Comparison of ENCODE assay signal across 30 mouse cellular contexts in the genomic region with DNA sequence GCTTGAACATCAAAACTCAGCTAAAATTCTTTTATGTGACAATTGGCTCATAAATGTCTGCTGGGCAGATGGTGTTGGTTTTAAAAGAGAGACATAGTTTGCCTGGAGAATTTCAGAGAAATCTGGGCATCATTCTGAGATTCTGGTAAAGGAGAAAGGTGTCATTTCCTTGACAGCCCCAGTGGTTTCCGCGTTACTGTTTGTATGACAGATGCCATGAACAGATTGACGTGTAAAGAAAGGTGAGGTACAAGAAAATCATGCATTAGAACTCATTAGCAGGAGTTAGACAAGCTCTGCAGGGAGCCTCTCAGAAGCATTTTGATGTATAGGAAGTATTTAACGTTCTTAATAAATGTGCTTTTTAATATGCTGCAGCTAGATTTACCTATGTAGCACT.
A peak's percentile ranks its signal among the peaks of the same experiment; 100 is the strongest.
DNase-seq lines count a peak whose midpoint lies in the region; ATAC-seq and TF ChIP-seq lines count a peak whose summit lies in the region.
"Had no signal": no experiment of that assay in that cellular context is flagged by ENCODE, and none has a peak within 500 bp of the region (broad histone marks: within the 10 kb centered on the region; RNA-seq: fewer than 3 reads in every experiment).

No protein-coding gene starts in this region.

- H3K4me2 ChIP-seq in forebrain, embryonic 14.5 days (ENCODE audit: low read length), result no peak overlapping the region
- no peak overlapping the region for H3K4me2 ChIP-seq in forebrain, embryonic 12.5 days
- no peak overlapping the region for H3K4me2 ChIP-seq in midbrain, embryonic 14.5 days (ENCODE audit: low read length)
- no peak overlapping the region for H3K4me2 ChIP-seq in midbrain, embryonic 11.5 days
- H3K4me2 ChIP-seq in forebrain, postnatal 0 days (ENCODE audit: low read depth), result no peak overlapping the region
- H3K4me2 ChIP-seq: embryonic facial prominence, embryonic 13.5 days; heart, embryonic 11.5 days; hindbrain, embryonic 12.5 days had no signal

- H3K27me3 ChIP-seq in forebrain, embryonic 14.5 days (replicated peaks; ENCODE audit: control insufficient read depth, insufficient read depth, low read length), result no peaks in the 10 kb centered on the region
- H3K27me3 ChIP-seq in forebrain, embryonic 12.5 days, result no peaks in the 10 kb centered on the region
- H3K27me3 ChIP-seq in midbrain, embryonic 14.5 days (ENCODE audit: control insufficient read depth, insufficient read depth, low read length), result no peaks in the 10 kb centered on the region
- H3K27me3 ChIP-seq in midbrain, embryonic 11.5 days (ENCODE audit: control insufficient read depth, insufficient read depth, low read length), result no peaks in the 10 kb centered on the region
- H3K27me3 ChIP-seq in forebrain, postnatal 0 days (ENCODE audit: insufficient read depth, low read length), result no peaks in the 10 kb centered on the region
- H3K27me3 ChIP-seq: CH12.LX; embryonic facial prominence, embryonic 13.5 days; hindbrain, embryonic 12.5 days; Patski had no signal

- no peaks in the 10 kb centered on the region for H3K4me1 ChIP-seq in forebrain, embryonic 14.5 days (ENCODE audit: control insufficient read depth, insufficient read depth, low read length)
- H3K4me1 ChIP-seq in forebrain, embryonic 12.5 days, result no peaks in the 10 kb centered on the region
- no peaks in the 10 kb centered on the region for H3K4me1 ChIP-seq in midbrain, embryonic 14.5 days (ENCODE audit: control insufficient read depth, insufficient read depth, low read length)
- H3K4me1 ChIP-seq in midbrain, embryonic 11.5 days (ENCODE audit: control insufficient read depth, insufficient read depth, low read length), result no peaks in the 10 kb centered on the region
- H3K4me1 ChIP-seq in forebrain, postnatal 0 days (ENCODE audit: insufficient read depth), result no peaks in the 10 kb centered on the region
- H3K4me1 ChIP-seq: embryonic facial prominence, embryonic 10.5 days; embryonic facial prominence, embryonic 13.5 days; hindbrain, embryonic 12.5 days had no signal

- no peaks in the 10 kb centered on the region for H3K9me3 ChIP-seq in forebrain, embryonic 14.5 days (replicated peaks; ENCODE audit: control insufficient read depth, low read length)
- H3K9me3 ChIP-seq in forebrain, embryonic 12.5 days, result no peaks in the 10 kb centered on the region
- no peaks in the 10 kb centered on the region for H3K9me3 ChIP-seq in midbrain, embryonic 14.5 days (ENCODE audit: control insufficient read depth, low read length)
- no peaks in the 10 kb centered on the region; the same call in 1 of the 2 replicates for H3K9me3 ChIP-seq in midbrain, embryonic 11.5 days (ENCODE audit: control insufficient read depth, low read length)
- no peaks in the 10 kb centered on the region for H3K9me3 ChIP-seq in forebrain, postnatal 0 days (ENCODE audit: low read length)
- H3K9me3 ChIP-seq: embryonic facial prominence, embryonic 10.5 days; embryonic facial prominence, embryonic 13.5 days; G1E; hindbrain, embryonic 12.5 days had no signal

- peak; percentile 50; the same call in 1 of the 2 replicates for ATAC-seq in forebrain, embryonic 14.5 days
- ATAC-seq in forebrain, embryonic 12.5 days (ENCODE audit: low FRiP score), result no peak
- no peak for ATAC-seq in midbrain, embryonic 14.5 days (ENCODE audit: low FRiP score, low TSS enrichment)
- no peak for ATAC-seq in midbrain, embryonic 11.5 days (ENCODE audit: low FRiP score)
- no peak; the same call in 1 of the 2 replicates for ATAC-seq in forebrain, postnatal 0 days
- ATAC-seq: hindbrain, embryonic 16.5 days; intestine, postnatal 0 days; Patski had no signal

- H3K4me3 ChIP-seq in forebrain, embryonic 14.5 days (ENCODE audit: low read depth, low read length), result no peak overlapping the region
- no peak overlapping the region for H3K4me3 ChIP-seq in forebrain, embryonic 12.5 days (replicated peaks)
- no peak overlapping the region for H3K4me3 ChIP-seq in midbrain, embryonic 14.5 days (replicated peaks; ENCODE audit: low read depth, low read length)
- no peak overlapping the region for H3K4me3 ChIP-seq in midbrain, embryonic 11.5 days (ENCODE audit: low read depth, low read length)
- H3K4me3 ChIP-seq in forebrain, postnatal 0 days (ENCODE audit: low read depth, low read length), result no peak overlapping the region
- H3K4me3 ChIP-seq: embryonic facial prominence, embryonic 10.5 days; embryonic facial prominence, embryonic 13.5 days; erythroblast, embryonic 14.5 days; gastrocnemius, adult 2 months; hindbrain, embryonic 12.5 days had no signal

- no peak overlapping the region for H3K27ac ChIP-seq in forebrain, embryonic 14.5 days (ENCODE audit: low read depth, low read length)
- H3K27ac ChIP-seq in forebrain, embryonic 12.5 days, result no peak overlapping the region
- no peak overlapping the region for H3K27ac ChIP-seq in midbrain, embryonic 14.5 days (replicated peaks; ENCODE audit: low read depth, low read length)
- H3K27ac ChIP-seq in midbrain, embryonic 11.5 days (ENCODE audit: low read depth, low read length), result no peak overlapping the region
- H3K27ac ChIP-seq in forebrain, postnatal 0 days (ENCODE audit: low read depth, low read length), result no peak overlapping the region
- H3K27ac ChIP-seq: embryonic facial prominence, embryonic 10.5 days; embryonic facial prominence, embryonic 13.5 days; gastrocnemius, adult 2 months; hindbrain, embryonic 12.5 days had no signal

- no peak for TF ChIP-seq POLR2A in brain, embryonic 14.5 days (IDR thresholded peaks at IDR 0.05; ENCODE audit: borderline replicate concordance, extremely low read depth, insufficient read depth, insufficient read length, poor library complexity, severe bottlenecking)

- H3K36me3 ChIP-seq in forebrain, embryonic 14.5 days (ENCODE audit: control insufficient read depth, insufficient read depth, low read length), result no peaks in the 10 kb centered on the region
- no peaks in the 10 kb centered on the region for H3K36me3 ChIP-seq in forebrain, embryonic 12.5 days (replicated peaks)
- H3K36me3 ChIP-seq in midbrain, embryonic 14.5 days (ENCODE audit: control insufficient read depth, insufficient read depth, low read length), result no peaks in the 10 kb centered on the region
- H3K36me3 ChIP-seq in midbrain, embryonic 11.5 days (ENCODE audit: control insufficient read depth, insufficient read depth, low read length), result no peaks in the 10 kb centered on the region
- no peaks in the 10 kb centered on the region for H3K36me3 ChIP-seq in forebrain, postnatal 0 days (ENCODE audit: insufficient read depth)
- H3K36me3 ChIP-seq: embryonic facial prominence, embryonic 10.5 days; embryonic facial prominence, embryonic 13.5 days; G1E; hindbrain, embryonic 12.5 days had no signal

- no peak for TF ChIP-seq CTCF in brain, embryonic 14.5 days (IDR thresholded peaks at IDR 0.05; ENCODE audit: borderline replicate concordance, extremely low read depth, insufficient read depth, insufficient read length)
- no peak for TF ChIP-seq CTCF in forebrain, postnatal 0 days (IDR thresholded peaks at IDR 0.05; ENCODE audit: low read depth)

- peak; percentile 61 for DNase-seq in forebrain, embryonic 14.5 days (ENCODE audit: low spot score)
- peak; percentile 4 for DNase-seq in midbrain, embryonic 14.5 days
- no peak for DNase-seq in midbrain, embryonic 11.5 days (ENCODE audit: low spot score, missing footprints)
- DNase-seq in brain, embryonic 14.5 days (ENCODE audit: low read depth), result peak; percentile 74
- DNase-seq in forebrain, postnatal 0 days, result peak; percentile 17
- DNase-seq in thymus, postnatal 0 days (ENCODE audit: low spot score), result no peak
- DNase-seq in c-Kit-positive CD71-positive TER-119-positive erythroid progenitor cells, embryonic 14.5 days (ENCODE audit: low spot score), result no peak
- DNase-seq: adrenal gland, postnatal 10 days; adrenal gland, postnatal 36 days; B cell, adult 2 months; cerebellum, adult 11 months; cerebellum, adult 2 months; cerebellum, adult 9-11 months; cerebellum, postnatal 25 days; embryo, embryonic 11 days; gastrocnemius, adult 2 months; gastrocnemius, postnatal 14 days; heart, adult 11 months; kidney, adult 2 months had no signal

- H3K9ac ChIP-seq in forebrain, embryonic 14.5 days (ENCODE audit: low read length), result no peak overlapping the region
- H3K9ac ChIP-seq in forebrain, embryonic 12.5 days, result no peak overlapping the region
- H3K9ac ChIP-seq in midbrain, embryonic 14.5 days (replicated peaks; ENCODE audit: low read length), result no peak overlapping the region
- H3K9ac ChIP-seq in midbrain, embryonic 11.5 days (ENCODE audit: low read length), result no peak overlapping the region
- no peak overlapping the region for H3K9ac ChIP-seq in forebrain, postnatal 0 days
- H3K9ac ChIP-seq: embryonic facial prominence, embryonic 13.5 days; hindbrain, embryonic 12.5 days had no signal

- WGBS in forebrain, embryonic 14.5 days, result 54% methylated on average over 4 of the region's 4 CpGs
- 69% methylated on average over 4 of the region's 4 CpGs for WGBS in forebrain, embryonic 12.5 days
- 73% methylated on average over 4 of the region's 4 CpGs for WGBS in midbrain, embryonic 14.5 days
- 90% methylated on average over 4 of the region's 4 CpGs for WGBS in midbrain, embryonic 11.5 days
- 43% methylated on average over 4 of the region's 4 CpGs for WGBS in forebrain, postnatal 0 days

Comparison
In these comparisons a context has a peak if more than half of its experiments do, and no peak if none do; other contexts are left out.
1. DNase-seq: peak in forebrain, embryonic 14.5 days (single experiment), midbrain, embryonic 14.5 days (single experiment), brain, embryonic 14.5 days (single experiment) and forebrain, postnatal 0 days (single experiment); none in midbrain, embryonic 11.5 days (single experiment), thymus, postnatal 0 days (single experiment) and c-Kit-positive CD71-positive TER-119-positive erythroid progenitor cells, embryonic 14.5 days (single experiment).